Mouse (Mus musculus) forebrain, postnatal 0 days (tissue): Measurements from ENCODE around the gene Sarnp. TPM values are rescaled to one million over a fixed set of nuclear protein-coding genes. Genes with fewer than 3 reads are reported as not detected.

Experiments
- ATAC-seq: fragments of 200-750 bp; cut with Nextera tagmentation; 2 replicates; pipeline ENCODE4 v1.8.0; 2017; ENCODE audit warnings: mild to moderate bottlenecking, moderate library complexity
- DNase-seq: peaks from one replicate; pipeline ENCODE4 v3.0.0-alpha.2; 2015
- H3K27ac ChIP-seq: fragments of 300-500 bp; sonication (generic); 2 replicates; pipeline ENCODE4 v1.5.1; 2014; ENCODE audit warnings: low read depth, mild to moderate bottlenecking, antibody characterized with exemption, low read length, moderate library complexity, mixed read lengths
- H3K27me3 ChIP-seq: fragments of 300-500 bp; sonication (generic); 2 replicates; pipeline ENCODE4 v1.6.1; 2014; ENCODE audit warnings: mild to moderate bottlenecking, low read length, mixed read lengths; ENCODE audit not compliant: insufficient read depth
- H3K36me3 ChIP-seq: fragments of 300-500 bp; sonication (generic); 2 replicates; pipeline ENCODE4 v1.6.1; 2014; ENCODE audit warnings: mild to moderate bottlenecking, moderate library complexity; ENCODE audit not compliant: insufficient read depth
- H3K4me1 ChIP-seq: fragments of 300-500 bp; sonication (generic); 2 replicates; pipeline ENCODE4 v1.6.1; 2014; ENCODE audit warnings: antibody characterized with exemption; ENCODE audit not compliant: insufficient read depth
- H3K4me2 ChIP-seq: fragments of 300-500 bp; sonication (generic); 2 replicates; pipeline ENCODE4 v1.6.1; 2014; ENCODE audit warnings: low read depth, mild to moderate bottlenecking, moderate library complexity
- H3K4me3 ChIP-seq: fragments of 300-500 bp; sonication (generic); 2 replicates; pipeline ENCODE4 v1.5.1; 2014; ENCODE audit warnings: low read depth, low read length, mixed read lengths
- H3K9ac ChIP-seq: fragments of 300-500 bp; sonication (generic); 2 replicates; pipeline ENCODE4 v1.6.1; 2014; ENCODE audit warnings: mild to moderate bottlenecking
- H3K9me3 ChIP-seq: fragments of 300-500 bp; sonication (generic); 2 replicates; pipeline ENCODE4 v1.6.1; 2016; ENCODE audit warnings: low read length
- CTCF ChIP-seq: sonication (generic); IDR thresholded peaks from 2 replicates; pipeline ENCODE4 v1.5.1; 2016; ENCODE audit warnings: antibody characterized with exemption, control low read depth, low read depth
- WGBS: fragments of 180-500 bp; shearing (Covaris S2); extraction: QIAGEN DNeasy Blood & Tissue Kit; methylation state at CpG from one replicate; pipeline ENCODE4 v1.1.7; 2014; 5-methylcytosine and 5-hydroxymethylcytosine counted together
- polyA plus RNA-seq: library from polyadenylated mRNA; unstranded; fragments of >200 nt; fragmentation: Nextera tagmentation; extraction: Ambion mirVana; gene quantifications from 2 replicates; pipeline ENCODE4 v1.2.1, GENCODE M21; 2015
- total RNA-seq: library from RNA; depleted of rRNA; stranded (reverse); fragments of >200 nt; gene quantifications from 2 replicates; pipeline ENCODE4 v1.2.3, GENCODE M21; 2014

Sarnp gene
- total and polyA plus RNA-seq, 2 experiments from 2014 or later, result 54.6 to 146 TPM

DNA sequence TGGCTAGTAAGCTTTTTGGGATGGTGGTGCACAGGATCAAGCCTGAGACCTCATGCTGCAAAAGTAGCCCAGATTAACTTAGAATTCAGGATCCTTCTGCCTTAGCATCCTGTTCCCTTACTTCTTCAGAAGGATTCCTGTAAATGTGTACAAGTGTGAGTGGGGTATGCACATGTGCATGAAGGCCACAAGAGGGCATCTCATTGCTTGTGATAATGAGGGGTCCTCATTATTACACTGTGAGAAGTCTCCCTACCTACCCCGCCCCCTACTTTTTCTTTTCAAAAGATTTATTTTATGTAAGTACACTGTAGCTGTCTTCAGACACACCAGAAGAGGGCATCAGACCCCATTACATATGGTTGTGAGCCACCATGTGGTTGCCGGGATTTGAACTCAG lies 98.4 kb downstream of the Sarnp start:
- WGBS, result 88% methylated on average over 2 of the region's 2 CpGs

DNA sequence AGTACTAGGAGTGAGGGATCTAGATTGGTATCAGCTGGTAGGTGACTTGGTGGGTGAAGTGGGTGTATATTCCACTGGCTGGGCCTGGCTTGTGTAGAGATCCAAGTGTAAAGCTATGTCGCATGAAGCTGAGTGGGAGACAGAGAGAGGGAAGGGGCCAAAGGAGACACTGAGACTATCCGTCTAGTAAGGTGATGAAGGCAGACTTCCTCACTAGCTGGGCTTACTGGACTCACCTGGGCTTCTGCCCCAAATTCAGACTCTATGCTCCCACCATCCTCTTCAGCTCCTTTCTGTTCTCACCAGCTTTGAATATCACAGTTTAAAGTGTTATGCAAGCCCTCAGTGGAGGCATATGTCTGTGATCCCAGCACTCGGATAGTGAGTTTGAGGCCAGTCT lies 99.5 kb downstream of the Sarnp start:
- TF ChIP-seq CTCF, result no peak
- H3K27me3 ChIP-seq, result no peaks in the 10 kb centered on the region
- no peak overlapping the region for H3K27ac ChIP-seq
- H3K4me3 ChIP-seq, result no peak overlapping the region
- 96% methylated on average over 3 of the region's 3 CpGs for WGBS
- no peak overlapping the region for H3K9ac ChIP-seq
- DNase-seq (no peak), ATAC-seq (no peak)
- no peak overlapping the region for H3K4me2 ChIP-seq
- H3K4me1 ChIP-seq, result no peaks in the 10 kb centered on the region
- H3K9me3 ChIP-seq, result no peaks in the 10 kb centered on the region
- H3K36me3 ChIP-seq, result 0 out of 2 replicates have a peak, but pooled peaks cover 7% of the 10 kb centered on the region

More for the DNA sequence above, 98.4 kb downstream of the Sarnp start:
- ATAC-seq, result no peak
- TF ChIP-seq CTCF, result peak; percentile 37; the same call in 1 of the 2 replicates
- Histone ChIP-seq H3K4me1 (no peaks in the 10 kb centered on the region), H3K9ac (no peak overlapping the region), H3K9me3 (no peaks in the 10 kb centered on the region), H3K27ac (no peak overlapping the region), H3K4me2 (no peak overlapping the region), H3K36me3 (0 out of 2 replicates have a peak, but pooled peaks cover 7% of the 10 kb centered on the region), H3K4me3 (no peak overlapping the region), H3K27me3 (no peaks in the 10 kb centered on the region)
- DNase-seq, result no peak

DNA sequence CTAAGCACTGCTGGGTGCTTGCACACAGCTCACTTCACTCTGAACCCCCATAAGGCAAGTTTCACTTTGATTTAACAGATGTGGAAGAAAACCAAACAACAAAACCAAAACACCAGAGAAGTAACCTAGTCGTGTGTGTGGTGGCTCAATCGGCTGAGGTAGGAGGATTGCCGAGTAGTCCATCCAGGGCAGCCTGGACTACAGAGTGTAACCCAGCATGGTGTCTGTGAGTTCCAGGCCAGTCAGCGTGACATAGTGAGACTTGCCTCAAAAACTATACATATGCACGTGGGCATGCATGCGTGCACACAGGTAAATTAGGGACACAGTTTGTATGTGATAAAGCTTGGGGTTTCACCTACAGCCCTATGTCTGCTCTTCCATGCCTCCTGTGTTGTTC lies 100.3 kb downstream of the Sarnp start:
- Histone ChIP-seq H3K36me3 (0 out of 2 replicates have a peak, but pooled peaks cover 7% of the 10 kb centered on the region), H3K9me3 (no peaks in the 10 kb centered on the region), H3K9ac (no peak overlapping the region), H3K27ac (no peak overlapping the region), H3K4me3 (no peak overlapping the region), H3K4me2 (no peak overlapping the region), H3K4me1 (peaks cover 2% of the 10 kb centered on the region; the same call in 1 of the 2 replicates), H3K27me3 (no peaks in the 10 kb centered on the region)
- DNase-seq (no peak), ATAC-seq (no peak)
- 91% methylated on average over 6 of the region's 6 CpGs for WGBS
- TF ChIP-seq CTCF, result no peak

DNA sequence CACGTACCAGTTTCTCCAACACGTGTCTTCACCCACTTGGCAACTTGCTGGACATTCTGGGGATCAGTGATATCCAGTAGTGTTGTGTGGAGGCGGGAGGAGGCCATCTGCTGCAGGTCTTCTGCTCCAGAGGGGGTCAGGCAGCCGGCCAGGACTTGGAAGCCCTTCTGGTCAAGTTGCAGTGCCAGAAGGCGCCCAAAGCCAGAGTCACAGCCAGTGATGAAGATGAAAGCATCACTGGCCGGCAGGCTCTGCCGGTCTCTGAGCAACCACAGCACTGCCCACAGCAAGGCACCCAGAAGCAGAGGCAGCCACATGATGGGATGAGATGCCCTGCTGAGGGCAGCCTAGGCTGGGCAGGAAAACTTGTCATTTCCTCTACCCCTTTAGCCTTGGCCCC lies 101.1 kb downstream of the Sarnp start:
- no peak for TF ChIP-seq CTCF
- Histone ChIP-seq H3K27me3 (no peaks in the 10 kb centered on the region), H3K9ac (no peak overlapping the region), H3K27ac (no peak overlapping the region), H3K4me2 (no peak overlapping the region), H3K4me3 (no peak overlapping the region), H3K4me1 (peaks cover 6% of the 10 kb centered on the region; the same call in 1 of the 2 replicates), H3K36me3 (0 out of 2 replicates have a peak, but pooled peaks cover 7% of the 10 kb centered on the region), H3K9me3 (no peaks in the 10 kb centered on the region)
- ATAC-seq (no peak), DNase-seq (no peak)
- 72% methylated on average over 7 of the region's 7 CpGs for WGBS

DNA sequence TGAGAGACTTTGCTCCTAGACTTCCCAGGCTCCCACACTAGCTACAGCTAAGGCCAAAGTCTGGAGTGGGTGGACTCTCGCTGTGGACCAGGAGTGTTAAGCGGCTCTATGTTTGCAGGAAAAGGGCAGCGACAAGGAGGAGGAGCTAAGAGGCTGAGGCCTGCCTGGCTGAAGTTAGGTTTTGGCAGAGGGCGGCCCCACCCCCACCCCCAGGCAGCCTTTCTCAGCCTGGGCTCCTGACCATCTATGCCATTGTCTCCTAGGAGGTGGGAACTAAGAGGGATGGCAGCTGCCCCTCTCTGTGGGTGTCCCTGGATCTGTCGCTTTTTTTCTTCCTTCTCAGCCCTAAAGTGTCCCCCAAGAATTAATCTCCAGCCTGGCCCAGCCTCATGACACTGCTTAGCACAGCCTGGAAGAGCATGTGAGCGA lies 102.1 kb downstream of the Sarnp start:
- Histone ChIP-seq H3K4me3 (no peak overlapping the region), H3K4me2 (no peak overlapping the region), H3K27me3 (no peaks in the 10 kb centered on the region), H3K9ac (no peak overlapping the region), H3K4me1 (peaks cover 13% of the 10 kb centered on the region), H3K36me3 (0 out of 2 replicates have a peak, but pooled peaks cover 7% of the 10 kb centered on the region), H3K9me3 (no peaks in the 10 kb centered on the region), H3K27ac (peak overlapping the region; percentile 35; the same call in 1 of the 2 replicates)
- no peak for ATAC-seq
- no peak for DNase-seq
- WGBS, result 12% methylated on average over 6 of the region's 6 CpGs
- no peak for TF ChIP-seq CTCF

DNA sequence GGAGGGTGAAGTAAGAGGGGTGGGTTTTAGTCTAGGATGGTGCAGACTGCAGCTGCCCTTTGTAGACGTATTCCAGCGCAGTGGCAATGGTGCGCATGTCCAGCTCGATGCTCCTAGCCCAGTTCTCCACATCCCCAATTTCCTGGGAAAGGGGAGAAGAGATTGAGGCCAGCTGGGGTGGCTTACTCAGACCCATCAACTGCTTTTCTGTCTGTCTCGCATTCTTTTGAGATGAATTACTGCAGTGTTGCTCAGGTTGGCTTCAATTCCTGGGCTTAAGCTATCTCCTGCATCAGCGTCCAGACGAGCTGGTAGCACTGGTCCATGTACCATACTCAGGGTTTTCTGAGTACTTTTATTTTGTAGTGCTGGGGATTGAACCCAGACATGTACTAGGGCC lies 102.8 kb downstream of the Sarnp start:
- no peak for ATAC-seq
- 87% methylated on average over 7 of the region's 7 CpGs for WGBS
- Histone ChIP-seq H3K27ac (no peak overlapping the region), H3K27me3 (no peaks in the 10 kb centered on the region), H3K9me3 (no peaks in the 10 kb centered on the region), H3K36me3 (0 out of 2 replicates have a peak, but pooled peaks cover 7% of the 10 kb centered on the region), H3K4me1 (peaks cover 14% of the 10 kb centered on the region), H3K4me2 (no peak overlapping the region), H3K9ac (no peak overlapping the region), H3K4me3 (no peak overlapping the region)
- TF ChIP-seq CTCF, result no peak
- DNase-seq, result no peak

DNA sequence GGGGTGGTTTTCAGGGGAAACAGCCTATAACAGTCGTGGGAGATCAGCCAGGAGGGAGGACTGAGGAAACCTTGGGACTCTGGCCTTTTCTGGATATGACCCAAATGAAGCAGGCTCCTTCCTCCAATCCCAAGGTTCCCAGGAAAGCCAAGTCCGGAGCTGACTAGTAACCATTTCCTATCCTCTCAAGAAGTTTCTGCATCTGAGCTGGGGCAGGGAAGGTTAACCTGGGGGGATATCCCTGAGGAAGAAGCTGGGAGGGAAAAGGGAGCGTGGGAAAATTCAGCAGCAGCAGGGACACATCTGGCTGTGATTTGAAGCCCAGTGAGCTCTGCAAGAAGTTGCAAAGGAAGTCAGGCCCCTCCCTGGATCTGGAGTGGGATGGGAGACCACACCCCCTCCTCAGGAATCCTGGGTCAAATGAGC lies 103.6 kb downstream of the Sarnp start:
- H3K36me3 ChIP-seq, result 0 out of 2 replicates have a peak, but pooled peaks cover 7% of the 10 kb centered on the region
- no peaks in the 10 kb centered on the region for H3K27me3 ChIP-seq
- no peak overlapping the region for H3K4me2 ChIP-seq
- H3K9ac ChIP-seq, result no peak overlapping the region
- no peak overlapping the region for H3K4me3 ChIP-seq
- WGBS, result 81% methylated on average over 3 of the region's 3 CpGs
- peaks cover 14% of the 10 kb centered on the region for H3K4me1 ChIP-seq
- no peak for TF ChIP-seq CTCF
- ATAC-seq (no peak), DNase-seq (no peak)
- H3K9me3 ChIP-seq, result no peaks in the 10 kb centered on the region
- no peak overlapping the region for H3K27ac ChIP-seq
